Mouse (Mus musculus) ES-E14 (cell line): ENCODE results near the gene Ifi205.

Source experiments
- CHD2 ChIP-seq: IDR thresholded peaks from 2 replicates; pipeline ENCODE4 v1.6.1; 2014; ENCODE audit warnings: mild to moderate bottlenecking, low read depth, low read length, inconsistent platforms
- HCFC1 ChIP-seq: IDR thresholded peaks from 2 replicates; pipeline ENCODE4 v1.6.1; 2012; ENCODE audit warnings: low read length, inconsistent platforms, borderline replicate concordance; ENCODE audit not compliant: insufficient read depth
- MAFK ChIP-seq: IDR thresholded peaks from 2 replicates; pipeline ENCODE4 v1.6.1; 2014; ENCODE audit warnings: mild to moderate bottlenecking, low read depth, low read length, inconsistent platforms; ENCODE audit not compliant: insufficient read depth
- ZC3H11A ChIP-seq: IDR thresholded peaks from 2 replicates; pipeline ENCODE4 v1.6.1; 2012; ENCODE audit warnings: low read depth, mild to moderate bottlenecking, inconsistent platforms, low read length, borderline replicate concordance
- ZNF384 ChIP-seq: IDR thresholded peaks from 2 replicates; pipeline ENCODE4 v1.6.1; 2012; ENCODE audit warnings: low read depth, low read length, inconsistent platforms

DNA sequence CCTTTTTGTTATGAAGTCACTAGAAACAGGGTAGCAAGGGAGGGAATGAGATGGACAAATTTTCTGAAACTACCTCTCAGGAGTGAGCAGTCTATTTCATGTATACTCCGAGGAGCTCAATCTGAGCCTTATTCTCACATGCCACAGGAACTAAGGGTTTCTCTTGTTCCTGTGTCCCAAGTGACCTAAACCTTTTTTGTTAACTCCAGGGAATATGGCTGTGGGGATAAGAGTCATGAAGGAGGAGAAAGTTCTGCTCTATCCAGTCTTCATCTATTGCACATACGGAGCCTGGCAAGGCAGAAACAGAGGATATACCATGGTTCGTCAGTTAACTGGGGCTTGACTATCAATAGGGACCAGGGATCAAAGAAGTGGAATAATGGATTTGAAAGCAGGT, 34.7 kb upstream of the Ifi205 start, which contains the start of gene Olfr430:
- TF ChIP-seq HCFC1 (no peak), ZC3H11A (no peak), CHD2 (no peak), MAFK (no peak), ZNF384 (no peak)
